Mouse (Mus musculus) ES-E14 (cell line): Measurements from ENCODE around the gene 9430015G10Rik.

Experiments
- HCFC1 ChIP-seq: IDR thresholded peaks from 2 replicates; pipeline ENCODE4 v1.6.1; 2012; ENCODE audit warnings: low read length, inconsistent platforms, borderline replicate concordance; ENCODE audit not compliant: insufficient read depth
- MAFK ChIP-seq: IDR thresholded peaks from 2 replicates; pipeline ENCODE4 v1.6.1; 2014; ENCODE audit warnings: mild to moderate bottlenecking, low read depth, low read length, inconsistent platforms; ENCODE audit not compliant: insufficient read depth

DNA sequence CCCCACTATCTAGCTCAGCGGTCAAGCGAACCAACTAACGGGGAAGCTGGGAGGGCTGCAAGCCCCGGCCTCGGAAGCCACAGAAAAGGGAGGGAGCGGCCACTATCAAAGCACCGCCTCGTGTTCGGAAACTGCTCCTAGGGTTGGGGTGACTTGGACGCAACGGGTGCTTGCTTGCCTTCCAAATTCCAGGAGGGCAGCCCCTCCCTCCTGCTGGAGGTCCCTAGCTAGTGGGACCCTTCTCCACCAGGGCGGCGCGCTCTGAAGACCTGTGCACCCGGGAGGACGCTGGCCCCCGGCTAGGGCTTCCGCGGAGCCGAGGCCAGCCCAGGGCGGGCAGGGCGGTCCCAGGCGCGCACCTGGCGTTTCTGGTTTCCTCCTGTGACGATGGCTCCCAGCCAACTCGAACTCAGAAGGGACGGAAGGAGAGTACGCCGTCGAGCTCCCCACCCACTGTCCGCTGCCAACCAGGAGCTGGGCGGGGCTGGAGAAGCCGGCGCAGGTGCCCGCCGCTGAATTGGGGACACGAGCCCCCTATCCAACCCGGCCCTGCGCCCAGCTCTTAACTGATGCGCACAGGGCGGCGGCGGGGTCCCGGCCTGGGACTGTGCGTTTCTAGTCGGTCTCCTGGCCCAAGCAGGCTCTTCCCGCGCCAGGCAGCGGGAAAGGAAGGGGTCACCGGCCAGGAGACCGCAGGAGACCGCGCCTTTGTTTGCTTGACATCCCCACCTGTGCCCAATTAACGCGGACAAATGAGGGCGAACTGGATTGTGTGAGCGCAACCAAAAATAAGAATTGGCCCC, 32.1 kb upstream of the 9430015G10Rik start:
- TF ChIP-seq MAFK: no peak
- no peak for TF ChIP-seq HCFC1
